Mouse (Mus musculus): ENCODE results near the gene Parp16. TPM values are rescaled to one million over a fixed set of nuclear protein-coding genes. Genes with fewer than 3 reads are reported as not detected.
"Not testable (repeated sequence)": the region's sequence is repeated elsewhere in the genome, so short reads cannot be mapped to it uniquely, and the experiment has no call there.

The Parp16 gene
- polyA plus RNA-seq, 1 experiment from 2014 or later, result 8.1 TPM

- H3K36me3 ChIP-seq; H3K9ac ChIP-seq; H3K27ac ChIP-seq (replicated peaks); H3K27me3 ChIP-seq; H3K4me2 ChIP-seq; H3K9me3 ChIP-seq; H3K4me3 ChIP-seq; ATAC-seq (ENCODE audit: low FRiP score, low read depth); H3K4me1 ChIP-seq (replicated peaks): not testable (repeated sequence)
- WGBS, result 87% methylated on average over 5 of the region's 5 CpGs
These were observed 93.1 kb downstream of the Parp16 start for GRCm38 (mm10) chr9:65288252-65288651.

Other genes starting within 250 kb of the Parp16 start
- gene Slc24a1, start 243.7 kb upstream of the Parp16 start, polyA plus RNA-seq (2015; fragmentation: Nextera tagmentation; extraction: Ambion mirVana), result 0.10 TPM in 1 of 2 replicates, not detected in the other
- gene Ints14, start 234.4 kb upstream of the Parp16 start, polyA plus RNA-seq (2015; fragmentation: Nextera tagmentation; extraction: Ambion mirVana), result 33.3 and 35.8 TPM in 2 replicates
- gene Hacd3, start 173.7 kb upstream of the Parp16 start, polyA plus RNA-seq (2015; fragmentation: Nextera tagmentation; extraction: Ambion mirVana), result 219 and 223 TPM in 2 replicates
- gene Dpp8, start 162.9 kb upstream of the Parp16 start, polyA plus RNA-seq (2015; fragmentation: Nextera tagmentation; extraction: Ambion mirVana), result 39.5 and 39.6 TPM in 2 replicates
- 17.3 and 17.4 TPM in 2 replicates for gene Igdcc4, start 93.9 kb upstream of the Parp16 start, polyA plus RNA-seq (2015; fragmentation: Nextera tagmentation; extraction: Ambion mirVana)
- gene Igdcc3, start 54.2 kb upstream of the Parp16 start, polyA plus RNA-seq (2015; fragmentation: Nextera tagmentation; extraction: Ambion mirVana), result 9.9 and 10.9 TPM in 2 replicates
- gene Cilp, start 69.8 kb downstream of the Parp16 start, polyA plus RNA-seq (2015; fragmentation: Nextera tagmentation; extraction: Ambion mirVana), result 0.20 and 0.48 TPM in 2 replicates
- gene Clpx, start 98.9 kb downstream of the Parp16 start, polyA plus RNA-seq (2015; fragmentation: Nextera tagmentation; extraction: Ambion mirVana), result 37.1 and 40.3 TPM in 2 replicates
- gene Pdcd7, start 150.8 kb downstream of the Parp16 start, polyA plus RNA-seq (2015; fragmentation: Nextera tagmentation; extraction: Ambion mirVana), result 9.7 and 9.8 TPM in 2 replicates
- 2.5 and 3.3 TPM in 2 replicates for gene Ubap1l, start 165.7 kb downstream of the Parp16 start, polyA plus RNA-seq (2015; fragmentation: Nextera tagmentation; extraction: Ambion mirVana)
- 0.41 and 0.78 TPM in 2 replicates for gene Kbtbd13, start 196.3 kb downstream of the Parp16 start, polyA plus RNA-seq (2015; fragmentation: Nextera tagmentation; extraction: Ambion mirVana)
- gene Rasl12, start 203.2 kb downstream of the Parp16 start, polyA plus RNA-seq (2015; fragmentation: Nextera tagmentation; extraction: Ambion mirVana), result 7.6 TPM in 2 replicates
- not detected in 2 replicates for gene Slc51b, start 227.6 kb downstream of the Parp16 start, polyA plus RNA-seq (2015; fragmentation: Nextera tagmentation; extraction: Ambion mirVana)
- 25.4 and 25.7 TPM in 2 replicates for gene Mtfmt, start 240.4 kb downstream of the Parp16 start, polyA plus RNA-seq (2015; fragmentation: Nextera tagmentation; extraction: Ambion mirVana)